Mouse (Mus musculus): ENCODE measurements around the gene Tasp1. TPM values are rescaled to one million over a fixed set of nuclear protein-coding genes. Genes with fewer than 3 reads are reported as not detected.
"Not testable (repeated sequence)": the region's sequence is repeated elsewhere in the genome, so short reads cannot be mapped to it uniquely, and the experiment has no call there.

Gene Tasp1
- polyA plus RNA-seq, 1 experiment = 0.91 TPM

DNA sequence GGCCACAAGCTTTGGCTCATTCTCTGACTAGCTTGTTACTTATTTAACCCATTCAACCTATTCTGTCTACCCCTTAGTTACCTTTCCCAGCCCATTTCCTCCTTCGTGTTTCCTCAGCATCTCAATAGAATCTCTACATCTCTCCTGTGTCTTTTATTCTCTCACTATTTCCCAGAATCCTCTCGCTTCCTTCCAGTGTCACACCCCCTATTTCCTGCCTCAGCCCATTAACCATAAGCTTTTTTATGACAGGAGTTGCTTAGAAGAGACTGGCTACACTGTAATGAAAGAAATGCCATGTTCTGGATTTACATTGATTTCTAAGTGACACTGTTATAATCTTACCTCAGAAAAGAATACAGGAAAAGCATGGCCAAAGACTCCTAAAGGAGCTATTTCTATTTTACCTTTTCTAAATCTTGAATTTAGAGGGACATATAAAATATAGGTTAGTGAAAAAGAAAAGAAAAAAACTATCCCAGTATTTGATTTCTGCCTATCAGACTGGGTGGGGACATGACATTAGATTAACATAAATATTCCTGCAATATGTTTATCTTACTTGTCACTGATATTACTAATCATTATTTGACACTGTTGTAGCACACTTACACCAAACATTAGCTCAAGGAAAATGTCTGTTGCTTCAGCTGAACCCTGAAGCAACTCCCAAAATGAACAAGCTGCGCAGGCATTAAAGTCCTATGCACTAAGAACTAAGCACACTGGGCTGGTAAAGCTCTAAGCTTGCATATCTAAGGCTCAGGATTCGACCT lies 6.3 kb downstream of the Tasp1 start:
- Histone ChIP-seq H3K9me3 (no peaks in the 10 kb centered on the region), H3K27me3 (replicated peaks) (no peaks in the 10 kb centered on the region), H3K4me1 (peaks cover 24% of the 10 kb centered on the region), H3K36me3 (replicated peaks; ENCODE audit: low read length) (peaks cover 22% of the 10 kb centered on the region), H3K4me3 (replicated peaks) (no peak overlapping the region)
- TF ChIP-seq FLI1 (IDR thresholded peaks at IDR 0.05; ENCODE audit: low read length) (no peak), GATA1 (IDR thresholded peaks at IDR 0.05; ENCODE audit: borderline replicate concordance, low read length) (no peak)

DNA sequence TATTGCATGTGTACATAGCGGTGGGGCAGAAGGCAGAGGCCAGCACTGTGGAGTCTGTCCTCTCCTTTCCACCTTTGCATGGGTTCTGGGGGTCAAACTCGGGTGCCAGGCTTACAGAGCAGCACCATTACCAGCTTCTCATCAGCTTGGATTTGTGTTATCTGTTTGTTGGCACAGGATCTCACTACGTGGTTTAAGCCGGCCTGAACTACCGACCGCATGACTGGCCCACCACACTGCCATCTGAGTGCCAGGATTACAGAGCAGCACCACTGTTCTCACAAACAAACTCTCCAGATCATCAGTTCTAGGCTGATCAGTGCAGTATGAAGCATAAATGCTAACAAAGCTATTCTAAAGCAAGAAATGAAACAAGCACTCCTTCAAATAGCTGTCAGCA lies 8.5 kb downstream of the Tasp1 start:
- H3K9me3 ChIP-seq = no peaks in the 10 kb centered on the region
- no peak overlapping the region for H3K4me3 ChIP-seq (replicated peaks)
- peaks cover 24% of the 10 kb centered on the region for H3K4me1 ChIP-seq
- H3K27me3 ChIP-seq (replicated peaks) = no peaks in the 10 kb centered on the region
- peaks cover 43% of the 10 kb centered on the region for H3K36me3 ChIP-seq (replicated peaks; ENCODE audit: low read length)
- no peak for TF ChIP-seq GATA1 (IDR thresholded peaks at IDR 0.05; ENCODE audit: borderline replicate concordance, low read length)
- no peak for TF ChIP-seq FLI1 (IDR thresholded peaks at IDR 0.05; ENCODE audit: low read length)

GRCm38 (mm10) chr2:140051607-140052126 lies 14.9 kb downstream of the Tasp1 start:
- Histone ChIP-seq H3K9me3 (no peaks in the 10 kb centered on the region), H3K4me1 (peaks cover 11% of the 10 kb centered on the region), H3K36me3 (replicated peaks; ENCODE audit: low read length) (peaks cover 91% of the 10 kb centered on the region), H3K27me3 (replicated peaks) (no peaks in the 10 kb centered on the region), H3K4me3 (replicated peaks) (no peak overlapping the region)
- TF ChIP-seq GATA1 (IDR thresholded peaks at IDR 0.05; ENCODE audit: borderline replicate concordance, low read length) = no peak
- TF ChIP-seq FLI1 (IDR thresholded peaks at IDR 0.05; ENCODE audit: low read length) = no peak

GRCm38 (mm10) chr2:140042522-140043131 lies 24.0 kb downstream of the Tasp1 start:
- H3K27me3 ChIP-seq (replicated peaks) = no peaks in the 10 kb centered on the region
- H3K4me3 ChIP-seq (replicated peaks) = no peak overlapping the region
- no peaks in the 10 kb centered on the region for H3K4me1 ChIP-seq
- TF ChIP-seq GATA1 (IDR thresholded peaks at IDR 0.05; ENCODE audit: borderline replicate concordance, low read length) = no peak
- no peak for TF ChIP-seq FLI1 (IDR thresholded peaks at IDR 0.05; ENCODE audit: low read length)
- H3K36me3 ChIP-seq (replicated peaks; ENCODE audit: low read length) = peaks cover 47% of the 10 kb centered on the region
- no peaks in the 10 kb centered on the region for H3K9me3 ChIP-seq

DNA sequence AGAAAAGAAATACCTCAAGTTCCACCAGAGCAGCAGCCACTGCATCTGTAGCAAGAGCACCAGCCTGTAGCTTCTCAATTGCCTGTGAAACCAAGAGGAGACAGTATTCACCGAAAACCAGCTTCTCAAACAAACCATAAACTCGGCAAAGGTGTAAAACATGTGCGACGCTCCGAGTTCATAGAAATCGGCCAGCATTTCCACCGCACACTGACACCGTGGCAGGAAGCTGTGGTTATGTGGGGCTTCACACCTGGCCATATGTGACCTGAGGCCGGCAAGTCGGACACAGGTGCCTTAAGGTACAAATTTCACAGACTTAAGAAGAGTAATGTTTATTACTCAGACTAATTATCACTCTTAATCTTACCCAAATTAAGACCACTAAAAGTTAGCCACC lies 24.5 kb downstream of the Tasp1 start:
- H3K27me3 ChIP-seq (replicated peaks) = no peaks in the 10 kb centered on the region
- no peaks in the 10 kb centered on the region for H3K9me3 ChIP-seq
- peaks cover 45% of the 10 kb centered on the region for H3K36me3 ChIP-seq (replicated peaks; ENCODE audit: low read length)
- TF ChIP-seq GATA1 (IDR thresholded peaks at IDR 0.05; ENCODE audit: borderline replicate concordance, low read length) (no peak), FLI1 (IDR thresholded peaks at IDR 0.05; ENCODE audit: low read length) (no peak)
- no peaks in the 10 kb centered on the region; the same call in 1 of the 2 replicates for H3K4me1 ChIP-seq
- H3K4me3 ChIP-seq (replicated peaks) = no peak overlapping the region

DNA sequence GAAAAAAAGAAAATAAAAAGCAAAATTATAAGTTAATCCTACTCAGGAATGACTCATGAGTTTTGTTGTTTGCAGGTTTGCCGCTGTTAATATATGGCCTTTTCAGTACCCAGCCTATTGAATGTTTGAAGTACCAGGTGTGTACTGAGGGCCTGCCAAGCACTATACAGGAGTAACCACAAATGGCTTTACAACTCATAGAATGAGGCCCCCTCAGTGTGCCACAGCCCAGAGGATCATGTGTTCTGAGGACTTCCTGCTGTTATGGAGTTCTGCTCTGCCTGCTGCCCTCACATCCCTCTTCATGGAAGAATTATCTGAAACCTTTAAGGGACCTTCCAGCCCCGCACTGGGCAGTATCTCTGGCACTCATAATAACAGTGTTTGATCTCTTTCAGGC lies 29.1 kb downstream of the Tasp1 start:
- no peak for TF ChIP-seq GATA1 (IDR thresholded peaks at IDR 0.05; ENCODE audit: borderline replicate concordance, low read length)
- TF ChIP-seq FLI1 (IDR thresholded peaks at IDR 0.05; ENCODE audit: low read length) = no peak
- Histone ChIP-seq H3K27me3 (replicated peaks) (no peaks in the 10 kb centered on the region), H3K4me1 (no peaks in the 10 kb centered on the region; the same call in 1 of the 2 replicates), H3K36me3 (replicated peaks; ENCODE audit: low read length) (peaks cover 39% of the 10 kb centered on the region), H3K9me3 (no peaks in the 10 kb centered on the region), H3K4me3 (replicated peaks) (no peak overlapping the region)

GRCm38 (mm10) chr2:140036854-140037253 lies 29.8 kb downstream of the Tasp1 start:
- Histone ChIP-seq H3K4me3 (replicated peaks) (no peak overlapping the region), H3K4me1 (no peaks in the 10 kb centered on the region; the same call in 1 of the 2 replicates), H3K27me3 (replicated peaks) (no peaks in the 10 kb centered on the region), H3K36me3 (replicated peaks; ENCODE audit: low read length) (peaks cover 36% of the 10 kb centered on the region), H3K9me3 (no peaks in the 10 kb centered on the region)
- no peak for TF ChIP-seq FLI1 (IDR thresholded peaks at IDR 0.05; ENCODE audit: low read length)
- TF ChIP-seq GATA1 (IDR thresholded peaks at IDR 0.05; ENCODE audit: borderline replicate concordance, low read length) = no peak

DNA sequence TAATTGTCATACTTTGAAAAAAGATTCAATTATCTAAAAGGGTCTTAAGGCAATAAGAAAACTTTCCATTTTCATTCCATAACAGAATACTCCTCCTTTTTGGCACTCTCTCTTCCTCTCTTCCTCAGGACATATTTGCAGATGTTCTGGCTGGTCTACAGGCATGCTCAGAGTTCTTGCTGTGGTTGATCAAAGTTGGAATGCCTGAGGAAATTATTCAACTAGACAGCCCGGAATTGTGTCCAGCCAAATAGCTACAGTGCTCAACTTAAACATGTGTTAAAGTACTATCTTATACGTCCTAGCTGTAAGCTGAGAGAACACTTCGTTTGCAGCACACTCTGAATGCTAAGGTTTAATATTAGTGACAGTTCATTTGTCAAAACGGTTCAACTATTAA lies 41.7 kb downstream of the Tasp1 start:
- H3K9me3 ChIP-seq = no peaks in the 10 kb centered on the region
- peaks cover 37% of the 10 kb centered on the region for H3K36me3 ChIP-seq (replicated peaks; ENCODE audit: low read length)
- H3K4me1 ChIP-seq = no peaks in the 10 kb centered on the region
- no peak for TF ChIP-seq FLI1 (IDR thresholded peaks at IDR 0.05; ENCODE audit: low read length)
- TF ChIP-seq GATA1 (IDR thresholded peaks at IDR 0.05; ENCODE audit: borderline replicate concordance, low read length) = no peak
- H3K4me3 ChIP-seq (replicated peaks) = no peak overlapping the region
- no peaks in the 10 kb centered on the region for H3K27me3 ChIP-seq (replicated peaks)

GRCm38 (mm10) chr2:140007406-140007805 lies 59.2 kb downstream of the Tasp1 start:
- Histone ChIP-seq H3K9me3 (no peaks in the 10 kb centered on the region), H3K27me3 (replicated peaks) (no peaks in the 10 kb centered on the region), H3K36me3 (replicated peaks; ENCODE audit: low read length) (peaks cover 19% of the 10 kb centered on the region), H3K4me1 (peaks cover 15% of the 10 kb centered on the region), H3K4me3 (replicated peaks) (no peak overlapping the region)
- TF ChIP-seq GATA1 (IDR thresholded peaks at IDR 0.05; ENCODE audit: borderline replicate concordance, low read length) (no peak), FLI1 (IDR thresholded peaks at IDR 0.05; ENCODE audit: low read length) (no peak)

- H3K27me3 ChIP-seq (replicated peaks) = no peaks in the 10 kb centered on the region
- peaks cover 9% of the 10 kb centered on the region for H3K36me3 ChIP-seq (replicated peaks; ENCODE audit: low read length)
- H3K4me1 ChIP-seq = no peaks in the 10 kb centered on the region
- H3K4me3 ChIP-seq (replicated peaks) = no peak overlapping the region
- no peaks in the 10 kb centered on the region for H3K9me3 ChIP-seq
- TF ChIP-seq GATA1 (IDR thresholded peaks at IDR 0.05; ENCODE audit: borderline replicate concordance, low read length) (no peak), FLI1 (IDR thresholded peaks at IDR 0.05; ENCODE audit: low read length) (no peak)
These were observed 68.4 kb downstream of the Tasp1 start for GRCm38 (mm10) chr2:139998170-139998569.

GRCm38 (mm10) chr2:139989907-139990306 lies 76.7 kb downstream of the Tasp1 start:
- not testable (repeated sequence) for H3K9me3 ChIP-seq; H3K4me3 ChIP-seq (replicated peaks); H3K27me3 ChIP-seq (replicated peaks); H3K4me1 ChIP-seq
- peaks cover 36% of the 10 kb centered on the region for H3K36me3 ChIP-seq (replicated peaks; ENCODE audit: low read length)
